Mouse (Mus musculus) heart, embryonic 16.5 days (tissue): ENCODE measurements around the gene Trabd2b. TPM values are rescaled to one million over a fixed set of nuclear protein-coding genes. Genes with fewer than 3 reads are reported as not detected.

ENCODE experiments used
- ATAC-seq: fragments of 200-750 bp; cut with Nextera tagmentation; replicated peaks from 2 replicates; pipeline ENCODE4 v1.8.0; 2017; ENCODE audit warnings: moderate number of reproducible peaks; ENCODE audit not compliant: insufficient read depth, low FRiP score; ENCODE audit errors: extremely low read depth
- H3K27ac ChIP-seq: fragments of 300-500 bp; sonication (generic); 2 replicates; pipeline ENCODE4 v1.5.1; 2014; ENCODE audit warnings: mild to moderate bottlenecking, low read length, control low read depth, moderate library complexity
- H3K27me3 ChIP-seq: fragments of 300-500 bp; sonication (generic); 2 replicates; pipeline ENCODE4 v1.6.1; 2014; ENCODE audit warnings: low read length, mixed read lengths; ENCODE audit not compliant: control insufficient read depth, insufficient read depth
- H3K36me3 ChIP-seq: fragments of 300-500 bp; sonication (generic); 2 replicates; pipeline ENCODE4 v1.6.1; 2014; ENCODE audit not compliant: control insufficient read depth, insufficient read depth
- H3K4me1 ChIP-seq: fragments of 300-500 bp; sonication (generic); 2 replicates; pipeline ENCODE4 v1.6.1; 2014; ENCODE audit warnings: low read length, mixed read lengths; ENCODE audit not compliant: control insufficient read depth, insufficient read depth
- H3K4me2 ChIP-seq: fragments of 300-500 bp; sonication (generic); 2 replicates; pipeline ENCODE4 v1.6.1; 2014; ENCODE audit warnings: low read depth, mild to moderate bottlenecking, control low read depth, low read length
- H3K4me3 ChIP-seq: fragments of 300-500 bp; sonication (generic); 2 replicates; pipeline ENCODE4 v1.5.1; 2014; ENCODE audit warnings: mild to moderate bottlenecking, control low read depth, low read length
- H3K9ac ChIP-seq: fragments of 300-500 bp; sonication (generic); 2 replicates; pipeline ENCODE4 v1.6.1; 2014; ENCODE audit warnings: low read length, control low read depth
- H3K9me3 ChIP-seq: fragments of 300-500 bp; sonication (generic); replicated peaks from 2 replicates; pipeline ENCODE4 v1.6.1; 2016; ENCODE audit warnings: low read length; ENCODE audit not compliant: control insufficient read depth
- WGBS: fragments of 180-500 bp; shearing (Covaris S2); extraction: QIAGEN DNeasy Blood & Tissue Kit; methylation state at CpG from one replicate; pipeline ENCODE4 v1.1.7; 2014; 5-methylcytosine and 5-hydroxymethylcytosine counted together
- polyA plus RNA-seq: library from polyadenylated mRNA; unstranded; fragments of >200 nt; fragmentation: Nextera tagmentation; extraction: Ambion mirVana; gene quantifications from 2 replicates; pipeline ENCODE4 v1.2.1, GENCODE M21; 2015

Gene Trabd2b
- polyA plus RNA-seq, 1 experiment from 2014 or later, result 3.4 TPM

DNA sequence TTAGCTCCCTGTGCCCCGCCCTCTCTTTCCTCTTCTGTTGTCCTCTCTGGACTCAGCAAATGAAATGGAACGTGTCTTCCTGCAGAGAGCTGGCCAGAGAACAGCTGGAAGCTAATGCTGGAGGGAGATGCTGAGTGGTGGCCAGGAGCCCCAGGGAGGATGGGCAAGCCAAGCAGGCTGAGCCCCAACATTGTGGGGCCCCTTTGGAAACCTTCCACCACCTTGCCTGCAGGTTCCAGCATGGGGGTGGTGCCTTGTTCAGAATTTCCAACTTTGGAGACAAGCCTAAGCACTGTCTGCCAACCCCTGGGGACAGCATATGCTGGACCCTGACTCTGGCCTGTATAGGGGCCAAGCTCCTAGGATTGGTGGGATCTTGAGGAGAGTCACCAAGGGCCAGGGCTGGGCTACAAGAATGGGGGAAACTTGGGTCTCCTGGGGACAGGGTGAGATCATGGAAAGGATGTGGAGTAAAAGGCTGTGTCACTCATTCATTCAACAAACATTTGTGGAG lies 188.7 kb downstream of the Trabd2b start:
- Histone ChIP-seq H3K9ac (no peak overlapping the region), H3K36me3 (no peaks in the 10 kb centered on the region), H3K27me3 (peaks cover 15% of the 10 kb centered on the region), H3K27ac (no peak overlapping the region), H3K4me1 (no peaks in the 10 kb centered on the region; the same call in 1 of the 2 replicates), H3K9me3 (no peaks in the 10 kb centered on the region), H3K4me2 (no peak overlapping the region), H3K4me3 (no peak overlapping the region)
- peak; percentile 53 for ATAC-seq
- WGBS, result 30% methylated on average over 2 of the region's 2 CpGs

DNA sequence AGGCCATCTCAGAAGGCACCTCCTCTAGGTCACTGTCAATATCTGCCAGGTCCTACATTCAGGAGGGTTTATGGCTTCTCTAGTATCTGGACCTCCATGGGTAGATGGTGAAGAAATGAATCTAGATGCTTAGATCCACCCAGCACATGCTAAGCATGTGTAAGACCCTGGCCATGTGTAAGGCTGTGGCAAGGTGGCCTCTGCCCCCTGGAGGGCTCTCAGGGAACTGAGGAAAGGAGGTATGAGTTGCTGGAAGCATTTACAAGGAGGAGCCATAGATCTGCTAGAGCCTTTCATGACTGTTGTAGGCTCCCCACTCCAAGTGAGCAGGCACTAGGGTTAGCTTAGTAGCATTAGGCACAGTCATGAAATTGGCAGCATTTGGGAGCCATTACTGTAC lies 192.6 kb downstream of the Trabd2b start:
- H3K9me3 ChIP-seq, result no peaks in the 10 kb centered on the region
- ATAC-seq, result no peak
- H3K9ac ChIP-seq, result no peak overlapping the region
- no peak overlapping the region for H3K4me2 ChIP-seq
- no peaks in the 10 kb centered on the region for H3K36me3 ChIP-seq
- H3K4me1 ChIP-seq, result peaks cover 7% of the 10 kb centered on the region
- H3K4me3 ChIP-seq, result no peak overlapping the region
- H3K27ac ChIP-seq, result no peak overlapping the region
- H3K27me3 ChIP-seq, result peaks cover 20% of the 10 kb centered on the region

DNA sequence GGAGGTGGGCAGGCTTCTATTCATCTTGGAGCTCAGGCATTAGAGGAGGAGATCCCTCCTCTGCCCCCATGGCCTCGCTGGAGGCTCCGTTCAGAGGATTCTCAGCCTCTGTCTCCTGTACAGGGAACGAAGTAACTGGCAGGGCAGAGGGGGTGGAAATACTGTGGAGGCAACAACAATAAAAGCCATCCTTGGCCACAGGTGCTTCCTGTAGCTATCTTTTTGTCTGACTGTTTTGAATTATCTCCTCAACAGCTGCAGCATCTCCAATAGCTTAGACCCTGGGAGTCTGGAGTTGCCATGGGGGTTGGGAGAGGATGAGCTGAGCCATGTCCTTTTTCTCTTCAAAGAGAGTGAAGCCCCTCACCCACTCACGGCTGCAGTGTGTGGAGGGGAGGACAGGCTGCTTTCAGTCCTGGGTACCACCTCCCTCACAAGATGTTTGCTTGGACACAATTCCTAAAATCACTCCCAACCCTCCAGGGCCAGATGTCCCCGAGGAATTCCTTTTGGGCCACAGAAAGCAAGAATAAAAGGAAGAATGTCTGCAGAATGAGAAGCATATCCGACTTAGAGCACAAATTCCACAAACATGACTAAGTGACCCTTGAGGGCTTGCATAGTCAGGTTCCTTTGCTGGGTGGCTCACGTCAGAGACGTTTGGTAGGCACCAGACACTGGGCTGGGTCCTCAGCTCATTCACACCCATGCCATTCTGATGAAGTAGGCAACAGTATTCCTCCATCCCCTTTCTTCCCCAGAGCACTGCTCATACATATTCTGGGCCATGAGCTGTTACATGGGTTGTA lies 194.9 kb downstream of the Trabd2b start:
- Histone ChIP-seq H3K4me2 (no peak overlapping the region), H3K9me3 (no peaks in the 10 kb centered on the region), H3K9ac (no peak overlapping the region), H3K27ac (no peak overlapping the region), H3K4me3 (no peak overlapping the region), H3K27me3 (peaks cover 13% of the 10 kb centered on the region; the same call in 1 of the 2 replicates), H3K36me3 (no peaks in the 10 kb centered on the region), H3K4me1 (peaks cover 7% of the 10 kb centered on the region)
- WGBS, result 31% methylated on average over 8 of the region's 8 CpGs
- peak; percentile 43 for ATAC-seq

DNA sequence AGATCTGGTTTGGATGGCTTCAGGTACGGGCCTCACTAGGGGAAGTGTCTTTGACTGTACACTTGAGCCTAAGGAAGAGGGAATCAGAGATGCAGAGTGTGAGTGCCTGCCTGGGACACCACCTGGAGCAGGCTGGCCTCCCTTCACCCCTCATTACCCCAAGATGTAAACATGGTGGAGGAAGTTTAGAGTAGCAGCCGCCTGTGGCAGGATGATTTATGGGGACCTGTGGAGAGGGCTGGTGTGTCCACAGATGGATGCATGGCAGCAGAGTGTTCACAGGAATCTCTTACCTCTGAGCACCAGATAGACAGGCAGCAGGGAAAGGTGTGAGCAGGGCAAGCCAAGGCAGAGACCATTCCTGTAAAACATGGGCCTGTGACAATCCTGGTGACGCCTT lies 199.1 kb downstream of the Trabd2b start:
- Histone ChIP-seq H3K27ac (no peak overlapping the region), H3K9me3 (no peaks in the 10 kb centered on the region), H3K9ac (no peak overlapping the region), H3K27me3 (peaks cover 12% of the 10 kb centered on the region; the same call in 1 of the 2 replicates), H3K4me2 (no peak overlapping the region), H3K4me1 (peaks cover 7% of the 10 kb centered on the region), H3K4me3 (no peak overlapping the region), H3K36me3 (no peaks in the 10 kb centered on the region)
- 81% methylated on average over 3 of the region's 3 CpGs for WGBS
- no peak for ATAC-seq

DNA sequence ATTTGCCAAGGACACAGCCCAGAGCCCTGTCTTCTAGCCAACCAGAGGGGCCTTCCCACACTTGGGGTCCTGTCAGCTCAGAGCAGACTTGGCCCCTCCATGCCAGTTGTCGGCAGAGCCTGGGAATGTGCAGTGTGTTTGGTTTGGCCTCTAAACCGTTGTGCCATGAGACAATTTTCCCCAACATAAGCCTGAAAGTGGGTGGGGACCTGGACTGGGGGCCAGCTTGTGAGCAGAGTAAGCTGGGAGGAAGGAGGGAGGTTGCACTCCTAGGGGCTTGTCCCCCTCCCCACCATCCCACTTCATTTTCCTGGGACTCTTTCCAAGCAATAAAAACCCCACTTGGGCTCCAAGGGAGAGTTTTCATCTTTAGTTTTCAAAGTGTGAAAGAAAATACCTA lies 201.3 kb downstream of the Trabd2b start:
- no peak overlapping the region for H3K4me3 ChIP-seq
- 60% methylated on average over 2 of the region's 2 CpGs for WGBS
- no peaks in the 10 kb centered on the region for H3K9me3 ChIP-seq
- ATAC-seq, result no peak; the same call in 1 of the 2 replicates
- no peaks in the 10 kb centered on the region for H3K4me1 ChIP-seq
- no peak overlapping the region for H3K4me2 ChIP-seq
- H3K27ac ChIP-seq, result no peak overlapping the region
- no peaks in the 10 kb centered on the region for H3K36me3 ChIP-seq
- no peak overlapping the region for H3K9ac ChIP-seq
- 0 out of 2 replicates have a peak, but pooled peaks cover 8% of the 10 kb centered on the region for H3K27me3 ChIP-seq

DNA sequence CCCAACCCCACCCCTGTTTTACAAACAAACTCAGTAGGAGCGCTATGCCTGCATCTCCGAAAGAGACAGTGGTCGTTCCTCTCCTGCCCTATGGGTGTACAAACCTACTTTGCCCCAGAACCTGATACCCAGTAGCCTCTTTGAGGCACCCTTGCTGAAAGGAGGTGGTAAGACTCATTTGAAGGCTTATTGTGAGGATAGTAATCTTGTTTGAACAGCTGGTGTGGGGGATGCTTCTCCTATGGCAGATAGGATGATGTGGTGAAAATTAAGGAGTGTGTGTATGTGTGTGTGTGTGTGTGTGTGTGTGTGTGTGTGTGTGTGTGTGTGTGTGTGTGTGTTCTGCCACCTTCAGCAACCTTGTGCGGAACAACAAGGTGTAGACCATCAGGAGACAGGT lies 202.8 kb downstream of the Trabd2b start:
- no peak overlapping the region for H3K4me3 ChIP-seq
- no peak for ATAC-seq
- peaks cover 4% of the 10 kb centered on the region for H3K4me1 ChIP-seq
- no peaks in the 10 kb centered on the region for H3K9me3 ChIP-seq
- no peaks in the 10 kb centered on the region for H3K36me3 ChIP-seq
- H3K4me2 ChIP-seq, result no peak overlapping the region
- 80% methylated on average over 4 of the region's 4 CpGs for WGBS
- no peak overlapping the region for H3K27ac ChIP-seq
- no peak overlapping the region for H3K9ac ChIP-seq
- 0 out of 2 replicates have a peak, but pooled peaks cover 7% of the 10 kb centered on the region for H3K27me3 ChIP-seq

DNA sequence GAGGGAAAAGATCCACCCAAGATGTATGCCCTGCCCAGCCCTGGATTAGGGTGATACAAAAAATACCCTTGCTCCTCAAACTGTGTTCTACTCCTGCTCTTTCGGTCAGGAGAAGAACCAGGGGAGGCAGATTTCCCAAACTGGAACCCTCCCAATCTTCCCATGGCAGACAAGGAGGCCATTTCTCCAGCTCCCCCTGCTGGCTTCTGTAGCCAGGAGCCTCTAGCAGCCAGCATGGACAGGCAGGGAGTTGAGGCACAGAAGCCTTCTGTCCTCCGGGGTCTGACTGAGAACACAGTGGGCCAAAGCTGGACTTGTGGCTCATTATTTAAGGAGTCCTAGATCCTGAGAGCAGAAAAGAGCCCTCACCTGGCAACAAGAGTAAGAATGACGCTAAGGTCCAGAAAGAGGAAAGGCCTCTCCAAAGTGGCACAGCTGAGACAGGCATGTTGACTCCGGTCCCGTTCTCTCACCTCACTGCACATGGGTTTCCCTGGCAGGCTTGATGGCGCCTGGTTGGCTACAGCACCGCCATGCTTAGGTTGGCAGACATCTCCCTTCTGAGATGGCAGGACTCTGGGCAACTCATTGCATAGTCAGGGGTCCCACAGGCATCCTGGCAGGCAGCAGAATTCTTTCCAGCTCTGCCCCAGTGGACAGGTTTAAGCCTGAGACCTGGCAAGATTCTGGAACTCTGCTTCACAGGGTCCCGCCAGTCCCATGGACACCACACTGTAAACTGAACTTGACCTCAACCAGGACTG lies 204.8 kb downstream of the Trabd2b start:
- Histone ChIP-seq H3K36me3 (no peaks in the 10 kb centered on the region), H3K4me3 (no peak overlapping the region), H3K4me1 (peaks cover 22% of the 10 kb centered on the region), H3K4me2 (no peak overlapping the region), H3K9ac (no peak overlapping the region), H3K9me3 (no peaks in the 10 kb centered on the region), H3K27ac (no peak overlapping the region; the same call in 1 of the 2 replicates), H3K27me3 (0 out of 2 replicates have a peak, but pooled peaks cover 4% of the 10 kb centered on the region)
- no peak for ATAC-seq
- 77% methylated on average over 8 of the region's 8 CpGs for WGBS

DNA sequence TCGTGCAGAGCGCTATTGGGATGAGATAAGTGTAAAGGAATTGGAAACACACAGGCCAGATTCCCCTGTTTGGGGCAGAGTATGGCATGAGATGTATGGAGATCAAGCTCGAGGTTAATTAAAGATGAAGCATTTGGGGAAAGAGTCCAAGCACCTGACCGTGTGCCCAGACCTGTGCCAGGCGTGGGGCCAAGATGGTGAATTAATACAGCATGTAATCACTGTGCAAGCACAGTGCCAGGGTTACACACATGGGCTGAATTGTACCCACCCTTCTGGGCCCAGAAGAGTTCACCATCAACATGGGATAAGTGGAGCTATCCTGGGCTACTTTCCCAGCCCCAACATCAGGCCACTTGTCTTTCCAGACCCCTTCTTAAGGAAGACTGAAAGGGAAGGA lies 205.5 kb downstream of the Trabd2b start:
- H3K27me3 ChIP-seq, result 0 out of 2 replicates have a peak, but pooled peaks cover 3% of the 10 kb centered on the region
- peaks cover 24% of the 10 kb centered on the region for H3K4me1 ChIP-seq
- no peaks in the 10 kb centered on the region for H3K36me3 ChIP-seq
- H3K4me2 ChIP-seq, result no peak overlapping the region
- no peak overlapping the region for H3K4me3 ChIP-seq
- H3K27ac ChIP-seq, result no peak overlapping the region
- H3K9me3 ChIP-seq, result no peaks in the 10 kb centered on the region
- no peak for ATAC-seq
- 65% methylated on average over 5 of the region's 5 CpGs for WGBS
- H3K9ac ChIP-seq, result no peak overlapping the region

DNA sequence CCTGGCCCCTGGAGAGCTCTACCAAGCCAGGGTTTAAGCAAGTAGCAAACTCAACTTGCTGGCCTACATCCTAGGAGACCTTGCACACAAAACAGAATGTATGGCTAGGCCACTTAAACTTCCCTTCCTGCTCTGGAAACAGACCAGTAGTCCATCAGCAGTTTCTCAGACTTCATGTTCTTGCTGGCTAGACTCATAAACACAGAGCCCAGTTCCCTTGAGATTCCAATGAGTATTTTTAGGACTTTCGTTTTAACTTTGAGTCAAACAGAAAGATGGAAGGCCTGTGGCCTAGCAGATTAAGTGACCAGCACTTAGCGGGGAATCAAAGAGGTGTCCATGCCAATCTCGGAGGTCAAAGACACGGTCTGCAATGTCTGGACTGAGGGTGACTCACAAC lies 206.3 kb downstream of the Trabd2b start:
- H3K4me1 ChIP-seq, result peaks cover 24% of the 10 kb centered on the region
- no peak for ATAC-seq
- H3K36me3 ChIP-seq, result no peaks in the 10 kb centered on the region
- no peak overlapping the region for H3K9ac ChIP-seq
- H3K9me3 ChIP-seq, result no peaks in the 10 kb centered on the region
- WGBS, result 70% methylated on average over 4 of the region's 4 CpGs
- no peak overlapping the region for H3K4me3 ChIP-seq
- H3K27ac ChIP-seq, result peak overlapping the region; percentile 15
- H3K4me2 ChIP-seq, result no peak overlapping the region
- peaks cover 6% of the 10 kb centered on the region; the same call in 1 of the 2 replicates for H3K27me3 ChIP-seq
